Mouse (Mus musculus) hindbrain, embryonic 13.5 days (tissue): ENCODE data around the gene Btbd2. TPM values are rescaled to one million over a fixed set of nuclear protein-coding genes. Genes with fewer than 3 reads are reported as not detected.

Experiments used
- ATAC-seq: fragments of 200-750 bp; cut with Nextera tagmentation; 2 replicates; pipeline ENCODE4 v1.8.0; 2017; ENCODE audit warnings: moderate TSS enrichment; ENCODE audit not compliant: low FRiP score
- H3K27ac ChIP-seq: fragments of 300-500 bp; sonication (generic); 2 replicates; pipeline ENCODE4 v1.5.1; 2015; ENCODE audit warnings: inconsistent platforms, mild to moderate bottlenecking, moderate library complexity
- H3K27me3 ChIP-seq: fragments of 300-500 bp; sonication (generic); 2 replicates; pipeline ENCODE4 v1.6.1; 2015; ENCODE audit warnings: mild to moderate bottlenecking, inconsistent platforms
- H3K36me3 ChIP-seq: fragments of 300-500 bp; sonication (generic); 2 replicates; pipeline ENCODE4 v1.6.1; 2015; ENCODE audit warnings: mild to moderate bottlenecking, inconsistent platforms
- H3K4me1 ChIP-seq: fragments of 300-500 bp; sonication (generic); replicated peaks from 2 replicates; pipeline ENCODE4 v1.6.1; 2015; ENCODE audit warnings: inconsistent platforms
- H3K4me2 ChIP-seq: fragments of 300-500 bp; sonication (generic); 2 replicates; pipeline ENCODE4 v1.6.1; 2015; ENCODE audit warnings: inconsistent platforms, mild to moderate bottlenecking, moderate library complexity
- H3K4me3 ChIP-seq: fragments of 300-500 bp; sonication (generic); 2 replicates; pipeline ENCODE4 v1.5.1; 2015; ENCODE audit warnings: mild to moderate bottlenecking, inconsistent platforms
- H3K9ac ChIP-seq: fragments of 300-500 bp; sonication (generic); 2 replicates; pipeline ENCODE4 v1.6.1; 2015; ENCODE audit warnings: mild to moderate bottlenecking, inconsistent platforms
- H3K9me3 ChIP-seq: fragments of 300-500 bp; sonication (generic); 2 replicates; pipeline ENCODE4 v1.6.1; 2016; ENCODE audit warnings: inconsistent platforms
- WGBS: fragments of 180-500 bp; shearing (Covaris S2); methylation state at CpG from one replicate; pipeline ENCODE4 v1.1.7; 2015; 5-methylcytosine and 5-hydroxymethylcytosine counted together
- polyA plus RNA-seq: library from polyadenylated mRNA; unstranded; fragments of >200 nt; fragmentation: Nextera tagmentation; extraction: Ambion mirVana; gene quantifications from 2 replicates; pipeline ENCODE4 v1.2.1, GENCODE M21; 2015

Btbd2 gene
- polyA plus RNA-seq, 1 experiment from 2014 or later = 77.8 TPM

- no peaks in the 10 kb centered on the region for H3K27me3 ChIP-seq
- H3K9me3 ChIP-seq = no peaks in the 10 kb centered on the region
- H3K4me3 ChIP-seq = no peak overlapping the region
- H3K4me1 ChIP-seq = peaks cover 34% of the 10 kb centered on the region
- H3K4me2 ChIP-seq = peak overlapping the region; percentile 10; the same call in 1 of the 2 replicates
- peaks cover 48% of the 10 kb centered on the region for H3K36me3 ChIP-seq
- 24% methylated on average over 10 of the region's 10 CpGs for WGBS
- no peak for ATAC-seq
- H3K27ac ChIP-seq = 0 out of 2 replicates have a peak overlapping the region, but pooled peaks have one; percentile 55
- no peak overlapping the region for H3K9ac ChIP-seq
These were observed 8.1 kb upstream of the Btbd2 start for GRCm38 (mm10) chr10:80665016-80665380.

DNA sequence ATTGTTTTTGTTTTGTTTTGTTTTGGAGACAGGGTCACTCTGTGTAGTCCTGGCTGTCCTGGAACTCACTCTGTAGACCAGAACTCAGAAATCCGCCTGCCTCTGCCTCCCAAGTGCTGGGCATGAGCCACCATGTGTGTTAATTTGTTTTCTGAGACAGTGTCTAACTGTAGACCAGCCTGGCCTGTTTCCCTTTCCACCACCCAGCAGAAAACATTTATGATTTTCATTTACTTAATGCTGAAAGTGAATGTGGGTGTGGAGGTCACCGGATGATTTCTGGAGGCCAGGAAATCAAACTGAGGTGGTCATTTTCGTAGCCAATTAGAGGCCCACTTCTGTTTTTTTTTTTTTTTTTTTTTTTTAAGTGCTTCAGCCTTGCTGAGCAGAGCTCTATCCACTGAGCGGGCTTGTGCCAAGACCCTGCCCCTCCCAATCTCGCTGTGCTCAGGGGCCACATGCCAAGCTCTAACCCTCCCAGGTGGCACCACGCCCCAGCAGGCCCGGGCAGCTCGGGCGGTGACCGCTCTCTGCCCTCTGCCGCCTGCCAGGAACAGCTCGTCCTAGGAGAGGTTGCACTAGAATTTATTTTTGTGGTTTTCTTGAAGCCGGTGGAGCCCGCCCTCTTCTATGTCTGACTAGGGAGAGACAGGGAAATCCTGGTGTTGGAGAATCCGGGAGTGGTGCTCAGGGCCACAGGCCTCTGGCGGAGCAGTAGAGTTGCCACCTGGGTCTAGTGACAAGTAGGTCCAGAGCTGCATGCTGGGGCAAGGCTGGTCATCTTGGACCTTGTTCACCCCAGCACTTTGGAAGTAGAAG is 7.5 kb upstream of the Btbd2 start:
- Histone ChIP-seq H3K9me3 (no peaks in the 10 kb centered on the region), H3K27ac (peak overlapping the region; percentile 55; the same call in 1 of the 2 replicates), H3K36me3 (peaks cover 42% of the 10 kb centered on the region), H3K27me3 (no peaks in the 10 kb centered on the region), H3K4me3 (no peak overlapping the region), H3K4me1 (peaks cover 34% of the 10 kb centered on the region), H3K4me2 (peak overlapping the region; percentile 10; the same call in 1 of the 2 replicates), H3K9ac (no peak overlapping the region)
- WGBS = 54% methylated on average over 16 of the region's 16 CpGs
- ATAC-seq = no peak

GRCm38 (mm10) chr10:80663485-80664196 is 6.8 kb upstream of the Btbd2 start:
- H3K4me3 ChIP-seq = no peak overlapping the region
- no peak overlapping the region; the same call in 1 of the 2 replicates for H3K27ac ChIP-seq
- H3K27me3 ChIP-seq = no peaks in the 10 kb centered on the region
- no peak overlapping the region for H3K4me2 ChIP-seq
- peaks cover 34% of the 10 kb centered on the region for H3K36me3 ChIP-seq
- peaks cover 31% of the 10 kb centered on the region for H3K4me1 ChIP-seq
- no peak overlapping the region for H3K9ac ChIP-seq
- no peak for ATAC-seq
- 64% methylated on average over 5 of the region's 5 CpGs for WGBS
- no peaks in the 10 kb centered on the region for H3K9me3 ChIP-seq

DNA sequence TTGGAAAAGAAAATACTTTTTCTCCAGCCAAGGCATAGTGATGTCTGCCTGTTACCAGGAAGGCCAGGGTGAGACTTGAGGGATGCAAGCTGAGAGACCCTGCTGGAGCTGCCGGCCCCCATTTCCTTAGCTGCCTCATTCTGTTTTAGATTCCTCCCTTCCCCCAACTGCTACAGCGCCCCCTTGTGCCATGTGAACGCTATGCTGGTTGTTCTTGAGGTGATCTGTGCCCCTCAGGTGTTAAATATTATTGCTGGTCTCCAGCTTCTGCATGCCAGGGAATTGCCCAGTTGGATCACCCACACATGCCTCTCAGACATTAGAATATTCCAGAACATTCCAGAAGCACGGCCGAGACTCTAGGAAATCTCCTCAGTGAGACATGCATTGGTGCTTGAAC is 4.3 kb upstream of the Btbd2 start:
- no peaks in the 10 kb centered on the region for H3K9me3 ChIP-seq
- H3K27me3 ChIP-seq = no peaks in the 10 kb centered on the region
- no peak overlapping the region for H3K4me3 ChIP-seq
- no peak overlapping the region for H3K4me2 ChIP-seq
- WGBS = 31% methylated on average over 5 of the region's 5 CpGs
- no peak overlapping the region for H3K27ac ChIP-seq
- peaks cover 34% of the 10 kb centered on the region for H3K4me1 ChIP-seq
- no peak overlapping the region for H3K9ac ChIP-seq
- ATAC-seq = no peak
- peaks cover 9% of the 10 kb centered on the region for H3K36me3 ChIP-seq

GRCm38 (mm10) chr10:80659213-80659612 is 2.3 kb upstream of the Btbd2 start:
- Histone ChIP-seq H3K9me3 (no peaks in the 10 kb centered on the region), H3K27me3 (no peaks in the 10 kb centered on the region), H3K9ac (no peak overlapping the region; the same call in 1 of the 2 replicates), H3K4me3 (no peak overlapping the region; the same call in 1 of the 2 replicates), H3K4me1 (peaks cover 34% of the 10 kb centered on the region), H3K36me3 (no peaks in the 10 kb centered on the region), H3K4me2 (no peak overlapping the region), H3K27ac (peak overlapping the region; percentile 35; the same call in 1 of the 2 replicates)
- WGBS = 17% methylated on average over 10 of the region's 10 CpGs
- ATAC-seq = no peak

- H3K36me3 ChIP-seq = no peaks in the 10 kb centered on the region
- H3K4me2 ChIP-seq = no peak overlapping the region
- H3K4me3 ChIP-seq = no peak overlapping the region
- H3K9ac ChIP-seq = no peak overlapping the region; the same call in 1 of the 2 replicates
- WGBS = 73% methylated on average over 4 of the region's 4 CpGs
- H3K4me1 ChIP-seq = peaks cover 35% of the 10 kb centered on the region
- H3K27me3 ChIP-seq = no peaks in the 10 kb centered on the region
- H3K9me3 ChIP-seq = no peaks in the 10 kb centered on the region
- peak overlapping the region; percentile 35; the same call in 1 of the 2 replicates for H3K27ac ChIP-seq
- no peak for ATAC-seq
These were observed 2.0 kb upstream of the Btbd2 start for GRCm38 (mm10) chr10:80658841-80659202.

DNA sequence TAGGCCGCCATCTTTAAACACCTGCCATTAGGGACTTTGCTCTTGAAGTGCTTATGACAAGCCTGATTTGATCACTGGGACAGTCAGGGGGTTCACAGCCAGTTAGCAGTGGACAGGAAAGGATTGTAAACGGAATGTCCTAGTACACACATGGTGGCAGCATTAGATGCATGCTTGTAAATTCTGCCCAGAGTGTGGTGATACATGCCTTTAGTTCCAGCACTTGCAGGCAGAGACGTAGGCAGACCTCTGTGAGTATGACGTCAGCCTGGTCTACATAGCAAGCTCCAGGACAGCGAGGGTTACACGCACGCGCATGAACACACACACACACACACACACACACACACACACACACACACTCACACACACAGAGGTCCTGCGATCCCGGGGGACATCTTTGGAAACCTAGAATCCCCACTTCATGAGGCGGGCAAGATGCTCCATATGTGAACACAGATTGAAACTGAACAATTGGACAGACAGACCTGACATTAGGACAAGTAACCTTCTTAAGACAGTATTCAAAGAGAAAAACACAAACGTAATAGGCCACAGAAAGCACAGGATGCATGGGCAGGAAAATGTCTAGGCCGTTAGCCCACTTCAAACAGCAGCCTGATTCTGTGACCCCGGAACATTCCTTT is 1.4 kb upstream of the Btbd2 start:
- ATAC-seq = no peak
- no peak overlapping the region for H3K4me3 ChIP-seq
- 86% methylated on average over 14 of the region's 14 CpGs for whole genome bisulfite sequencing

DNA sequence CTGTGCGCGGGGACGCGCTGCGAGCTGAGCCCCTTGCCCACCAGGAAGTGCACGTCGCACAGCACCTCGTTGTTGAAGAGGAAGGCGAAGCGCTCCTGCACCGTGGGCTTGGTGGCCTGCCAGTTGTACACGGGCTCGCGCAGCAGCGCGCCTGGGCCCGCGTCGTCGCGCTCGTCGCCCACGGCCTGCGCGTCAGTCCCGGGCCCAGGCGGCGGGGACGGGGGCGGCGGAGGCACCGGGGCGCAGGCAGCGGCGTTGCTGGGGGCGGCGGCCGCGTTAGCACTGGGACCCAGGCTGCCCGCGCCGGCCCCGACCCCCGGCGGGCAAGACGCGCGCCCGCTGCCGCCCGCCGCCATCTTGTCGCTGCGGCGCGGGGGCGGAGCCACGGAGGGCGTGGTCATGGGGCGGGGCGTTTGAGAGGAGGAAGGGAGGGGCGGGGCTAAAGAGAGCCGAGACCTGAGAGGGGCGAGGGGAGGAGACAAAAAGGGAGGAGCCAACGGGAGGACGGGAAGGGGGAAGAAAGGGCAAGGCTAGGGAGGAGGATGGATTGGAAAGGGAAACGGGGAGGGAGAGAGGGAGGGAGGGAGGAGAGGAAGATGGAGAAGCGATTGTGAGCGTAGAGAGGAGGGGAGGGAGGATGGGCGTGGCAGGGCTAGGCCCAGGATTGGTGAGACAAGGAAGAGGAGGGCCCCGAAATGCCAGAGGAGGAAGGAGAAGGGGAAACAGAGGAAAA is 575 bp downstream of the Btbd2 start:
- Histone ChIP-seq H3K4me2 (peak overlapping the region; percentile 77), H3K9me3 (no peaks in the 10 kb centered on the region), H3K27ac (peak overlapping the region; percentile 93), H3K9ac (peak overlapping the region; percentile 94), H3K4me3 (peak overlapping the region; percentile 70), H3K4me1 (peaks cover 44% of the 10 kb centered on the region), H3K36me3 (peaks cover 6% of the 10 kb centered on the region; the same call in 1 of the 2 replicates), H3K27me3 (no peaks in the 10 kb centered on the region)
- peak; percentile 78 for ATAC-seq
- 1% methylated on average over 68 of the region's 72 CpGs for WGBS

More for the DNA sequence above, 1.4 kb upstream of the Btbd2 start:
- H3K27ac ChIP-seq = no peak overlapping the region
- no peak overlapping the region for H3K9ac ChIP-seq
- H3K4me2 ChIP-seq = no peak overlapping the region
- H3K9me3 ChIP-seq = no peaks in the 10 kb centered on the region
- H3K4me1 ChIP-seq = peaks cover 36% of the 10 kb centered on the region
- no peaks in the 10 kb centered on the region for H3K36me3 ChIP-seq
- no peaks in the 10 kb centered on the region for H3K27me3 ChIP-seq

DNA sequence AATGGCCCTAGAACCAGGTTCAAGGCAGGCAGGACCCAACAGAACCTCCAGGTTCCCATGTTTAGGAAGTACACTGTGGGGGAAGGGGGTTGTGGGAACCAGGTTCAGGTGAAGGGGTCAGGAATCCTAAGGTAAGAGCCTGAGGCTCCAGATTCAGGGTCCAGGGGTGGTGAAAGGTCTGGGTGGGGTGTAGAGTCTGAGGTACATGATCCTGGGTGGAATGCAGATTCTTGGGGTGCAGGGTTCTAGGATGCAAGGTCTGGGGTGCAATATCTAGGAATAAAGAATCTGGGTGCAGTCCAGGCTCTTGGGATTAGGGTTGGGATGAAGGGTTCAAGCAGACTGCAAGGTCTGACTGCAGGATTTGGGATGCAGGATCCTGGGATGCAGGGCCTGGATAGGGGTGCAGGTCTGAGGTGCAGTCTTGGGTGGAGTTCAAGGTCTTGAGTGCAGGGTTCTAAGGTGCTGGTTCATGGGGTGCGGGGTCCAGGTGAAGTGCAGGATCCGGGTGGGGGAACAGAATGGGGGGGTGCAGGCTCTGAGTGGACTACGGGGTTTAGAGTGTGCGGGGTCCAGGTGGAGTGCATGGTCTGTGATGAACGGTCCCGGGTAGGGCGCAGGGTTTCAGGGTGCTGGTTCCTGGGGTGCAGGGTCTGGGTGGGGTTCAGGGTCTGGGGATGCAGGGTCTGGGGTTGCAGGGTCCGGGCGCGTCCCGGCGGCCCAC is 1.3 kb downstream of the Btbd2 start:
- Histone ChIP-seq H3K4me1 (peaks cover 44% of the 10 kb centered on the region), H3K9ac (peak overlapping the region; percentile 94), H3K27ac (peak overlapping the region; percentile 90), H3K27me3 (no peaks in the 10 kb centered on the region), H3K4me2 (peak overlapping the region; percentile 77), H3K4me3 (peak overlapping the region; percentile 70), H3K9me3 (no peaks in the 10 kb centered on the region), H3K36me3 (peaks cover 6% of the 10 kb centered on the region; the same call in 1 of the 2 replicates)
- ATAC-seq = peak; percentile 69
- 8% methylated on average over 12 of the region's 12 CpGs for WGBS

DNA sequence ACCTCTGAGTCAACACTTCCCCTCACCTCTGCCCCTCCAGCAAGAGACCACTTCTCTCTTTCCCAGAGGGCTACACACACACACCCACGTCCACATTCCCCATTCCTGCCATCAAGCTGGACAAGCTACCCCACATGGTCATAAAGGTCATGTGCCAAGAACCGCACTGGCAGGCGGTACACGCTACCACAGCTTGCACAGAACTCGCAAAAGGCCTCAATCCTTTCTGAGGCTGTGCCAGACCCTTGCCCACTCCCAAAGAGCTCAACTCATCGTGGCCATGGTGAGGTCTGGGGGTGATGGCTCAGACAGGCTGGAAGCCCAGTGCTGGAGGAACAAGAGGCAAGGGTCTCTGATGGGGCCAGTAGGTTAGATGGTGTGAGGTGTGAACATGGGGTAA is 2.0 kb downstream of the Btbd2 start:
- Histone ChIP-seq H3K4me3 (peak overlapping the region; percentile 70), H3K27ac (no peak overlapping the region), H3K9ac (peak overlapping the region; percentile 94), H3K4me1 (peaks cover 44% of the 10 kb centered on the region), H3K36me3 (peaks cover 6% of the 10 kb centered on the region; the same call in 1 of the 2 replicates), H3K9me3 (no peaks in the 10 kb centered on the region), H3K27me3 (no peaks in the 10 kb centered on the region), H3K4me2 (peak overlapping the region; percentile 77)
- WGBS = 90% methylated on average over 6 of the region's 6 CpGs
- no peak for ATAC-seq

DNA sequence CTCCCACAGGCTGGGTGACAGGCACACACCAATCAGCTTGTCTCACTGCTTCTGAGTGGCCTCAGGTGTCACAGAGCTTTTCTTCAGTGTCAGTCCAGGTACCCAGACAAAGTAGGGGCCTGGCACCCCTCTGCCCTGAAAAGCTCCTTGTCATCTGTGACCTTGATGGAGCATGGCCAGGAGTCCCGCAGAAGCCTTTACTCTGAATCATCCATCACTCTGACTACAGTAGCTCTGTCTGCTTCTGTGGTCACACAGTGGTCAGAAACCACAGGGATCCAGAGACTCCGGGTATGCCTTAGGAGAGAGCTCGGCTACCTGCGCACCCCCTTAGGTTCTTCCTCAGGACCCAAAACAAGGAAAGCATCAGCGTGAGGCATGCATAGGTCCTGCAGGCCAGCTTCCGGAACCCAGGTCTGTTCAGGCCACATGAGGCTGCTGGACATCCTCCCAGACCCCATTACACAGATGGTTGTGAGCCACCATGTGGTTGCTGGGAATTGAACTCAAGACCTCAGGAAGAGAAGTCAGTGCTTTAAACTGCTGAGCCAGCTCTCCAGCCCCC is 3.6 kb downstream of the Btbd2 start:
- Histone ChIP-seq H3K36me3 (peaks cover 18% of the 10 kb centered on the region), H3K9me3 (no peaks in the 10 kb centered on the region), H3K4me3 (no peak overlapping the region), H3K9ac (0 out of 2 replicates have a peak overlapping the region, but pooled peaks have one; percentile 11), H3K27ac (no peak overlapping the region), H3K27me3 (no peaks in the 10 kb centered on the region), H3K4me1 (peaks cover 47% of the 10 kb centered on the region), H3K4me2 (no peak overlapping the region)
- 85% methylated on average over 6 of the region's 6 CpGs for WGBS
- ATAC-seq = no peak
